Mouse (Mus musculus): Measurements from ENCODE around the gene Rbm4. TPM values are rescaled to one million over a fixed set of nuclear protein-coding genes. Genes with fewer than 3 reads are reported as not detected.

Gene Rbm4
- polyA plus RNA-seq, 1 experiment from 2014 or later = 22.2 TPM

DNA sequence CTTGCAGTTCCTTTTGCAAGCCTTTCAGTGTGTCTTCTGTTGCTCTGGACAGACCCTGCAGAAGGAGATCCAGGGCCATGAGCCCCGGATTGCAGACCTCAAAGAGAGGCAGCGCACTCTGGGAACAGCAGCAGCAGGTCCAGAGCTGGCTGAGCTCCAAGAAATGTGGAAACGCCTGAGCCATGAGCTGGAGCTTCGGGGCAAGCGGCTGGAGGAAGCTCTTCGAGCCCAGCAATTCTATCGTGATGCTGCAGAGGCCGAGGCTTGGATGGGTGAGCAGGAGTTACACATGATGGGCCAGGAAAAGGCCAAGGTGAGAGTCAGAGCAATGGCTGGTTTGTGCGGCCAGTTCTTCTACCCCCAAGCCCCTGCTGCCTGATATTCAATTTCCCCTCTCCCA, 48.6 kb downstream of the Rbm4 start:
- Histone ChIP-seq H3K4me3 (ENCODE audit: low read depth, low read length) (no peak overlapping the region), H3K36me3 (ENCODE audit: control insufficient read depth, insufficient read depth, low read length) (no peaks in the 10 kb centered on the region; the same call in 1 of the 2 replicates), H3K27ac (replicated peaks) (no peak overlapping the region), H3K9ac (ENCODE audit: low read length) (peak overlapping the region; percentile 13; the same call in 1 of the 2 replicates), H3K9me3 (ENCODE audit: control insufficient read depth, low read length) (no peaks in the 10 kb centered on the region), H3K4me1 (replicated peaks; ENCODE audit: control insufficient read depth, insufficient read depth) (no peaks in the 10 kb centered on the region), H3K4me2 (replicated peaks; ENCODE audit: low read depth) (no peak overlapping the region), H3K27me3 (ENCODE audit: control insufficient read depth, insufficient read depth, low read length) (no peaks in the 10 kb centered on the region)
- DNase-seq (ENCODE audit: low spot score) (no peak), ATAC-seq (ENCODE audit: low FRiP score, low TSS enrichment) (no peak)
- TF ChIP-seq CTCF (IDR thresholded peaks at IDR 0.05; ENCODE audit: low read depth) (no peak), EP300 (optimal IDR thresholded peaks at IDR 0.05) (no peak)
- 52% methylated on average over 9 of the region's 9 CpGs for WGBS

- DNase-seq (ENCODE audit: low spot score) = no peak
- no peak overlapping the region for H3K27ac ChIP-seq (replicated peaks)
- no peaks in the 10 kb centered on the region; the same call in 1 of the 2 replicates for H3K36me3 ChIP-seq (ENCODE audit: control insufficient read depth, insufficient read depth, low read length)
- no peak for ATAC-seq (ENCODE audit: low FRiP score, low TSS enrichment)
- no peak for TF ChIP-seq CTCF (IDR thresholded peaks at IDR 0.05; ENCODE audit: low read depth)
- no peak for TF ChIP-seq EP300 (optimal IDR thresholded peaks at IDR 0.05)
- H3K9me3 ChIP-seq (ENCODE audit: control insufficient read depth, low read length) = no peaks in the 10 kb centered on the region
- no peaks in the 10 kb centered on the region for H3K4me1 ChIP-seq (replicated peaks; ENCODE audit: control insufficient read depth, insufficient read depth)
- H3K4me2 ChIP-seq (replicated peaks; ENCODE audit: low read depth) = no peak overlapping the region
- H3K4me3 ChIP-seq (ENCODE audit: low read depth, low read length) = no peak overlapping the region
- H3K27me3 ChIP-seq (ENCODE audit: control insufficient read depth, insufficient read depth, low read length) = no peaks in the 10 kb centered on the region
- H3K9ac ChIP-seq (ENCODE audit: low read length) = no peak overlapping the region
- WGBS = 85% methylated on average over 14 of the region's 14 CpGs
Measured at GRCm38 (mm10) chr19:4744026-4744425, 49.7 kb downstream of the Rbm4 start.

DNA sequence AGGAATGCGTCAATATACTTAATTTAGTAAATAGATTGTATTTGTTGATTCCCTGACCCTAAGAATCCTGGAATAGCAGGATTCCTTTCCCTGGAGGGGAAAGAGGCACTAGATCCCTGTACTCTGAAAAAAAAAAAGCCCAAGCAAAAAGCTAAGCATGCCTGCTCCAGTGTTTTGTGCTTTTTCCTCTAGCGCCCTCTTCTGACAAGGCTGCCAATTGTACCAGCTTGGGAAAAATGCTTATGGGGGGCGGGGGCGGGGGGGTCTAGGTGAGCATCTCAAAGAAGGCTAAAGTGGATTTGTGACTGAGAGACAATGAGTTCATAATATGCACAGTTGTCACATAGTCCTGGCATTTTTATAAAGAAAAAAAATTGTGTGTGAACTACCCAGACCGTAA, 50.2 kb downstream of the Rbm4 start:
- H3K4me3 ChIP-seq (ENCODE audit: low read depth, low read length) = no peak overlapping the region
- no peaks in the 10 kb centered on the region; the same call in 1 of the 2 replicates for H3K36me3 ChIP-seq (ENCODE audit: control insufficient read depth, insufficient read depth, low read length)
- no peak overlapping the region for H3K4me2 ChIP-seq (replicated peaks; ENCODE audit: low read depth)
- 43% methylated on average over 5 of the region's 5 CpGs for WGBS
- ATAC-seq (ENCODE audit: low FRiP score, low TSS enrichment) (no peak), DNase-seq (ENCODE audit: low spot score) (peak; percentile 46)
- no peaks in the 10 kb centered on the region for H3K4me1 ChIP-seq (replicated peaks; ENCODE audit: control insufficient read depth, insufficient read depth)
- no peak overlapping the region for H3K9ac ChIP-seq (ENCODE audit: low read length)
- no peaks in the 10 kb centered on the region for H3K9me3 ChIP-seq (ENCODE audit: control insufficient read depth, low read length)
- H3K27me3 ChIP-seq (ENCODE audit: control insufficient read depth, insufficient read depth, low read length) = no peaks in the 10 kb centered on the region
- no peak overlapping the region for H3K27ac ChIP-seq (replicated peaks)
- TF ChIP-seq EP300 (optimal IDR thresholded peaks at IDR 0.05) (no peak), CTCF (IDR thresholded peaks at IDR 0.05; ENCODE audit: low read depth) (peak; percentile 79)

- TF ChIP-seq CTCF (IDR thresholded peaks at IDR 0.05; ENCODE audit: low read depth) = no peak
- TF ChIP-seq EP300 (optimal IDR thresholded peaks at IDR 0.05) = no peak
- DNase-seq (ENCODE audit: low spot score) (no peak), ATAC-seq (ENCODE audit: low FRiP score, low TSS enrichment) (no peak)
- Histone ChIP-seq H3K36me3 (ENCODE audit: control insufficient read depth, insufficient read depth, low read length) (no peaks in the 10 kb centered on the region; the same call in 1 of the 2 replicates), H3K9me3 (ENCODE audit: control insufficient read depth, low read length) (no peaks in the 10 kb centered on the region), H3K4me3 (ENCODE audit: low read depth, low read length) (no peak overlapping the region), H3K27me3 (ENCODE audit: control insufficient read depth, insufficient read depth, low read length) (no peaks in the 10 kb centered on the region), H3K27ac (replicated peaks) (no peak overlapping the region), H3K4me1 (replicated peaks; ENCODE audit: control insufficient read depth, insufficient read depth) (no peaks in the 10 kb centered on the region), H3K4me2 (replicated peaks; ENCODE audit: low read depth) (no peak overlapping the region), H3K9ac (ENCODE audit: low read length) (no peak overlapping the region)
- 87% methylated on average over 6 of the region's 6 CpGs for WGBS
Measured at GRCm38 (mm10) chr19:4742229-4742628, 51.5 kb downstream of the Rbm4 start.

GRCm38 (mm10) chr19:4741482-4741881, 52.2 kb downstream of the Rbm4 start:
- WGBS = 61% methylated on average over 10 of the region's 10 CpGs
- H3K36me3 ChIP-seq (ENCODE audit: control insufficient read depth, insufficient read depth, low read length) = no peaks in the 10 kb centered on the region; the same call in 1 of the 2 replicates
- no peaks in the 10 kb centered on the region for H3K4me1 ChIP-seq (replicated peaks; ENCODE audit: control insufficient read depth, insufficient read depth)
- TF ChIP-seq EP300 (optimal IDR thresholded peaks at IDR 0.05) = no peak
- TF ChIP-seq CTCF (IDR thresholded peaks at IDR 0.05; ENCODE audit: low read depth) = no peak
- ATAC-seq (ENCODE audit: low FRiP score, low TSS enrichment) (peak; percentile 51; the same call in 1 of the 2 replicates), DNase-seq (ENCODE audit: low spot score) (no peak)
- H3K9me3 ChIP-seq (ENCODE audit: control insufficient read depth, low read length) = no peaks in the 10 kb centered on the region
- no peak overlapping the region for H3K9ac ChIP-seq (ENCODE audit: low read length)
- no peak overlapping the region for H3K4me2 ChIP-seq (replicated peaks; ENCODE audit: low read depth)
- no peak overlapping the region for H3K27ac ChIP-seq (replicated peaks)
- H3K27me3 ChIP-seq (ENCODE audit: control insufficient read depth, insufficient read depth, low read length) = no peaks in the 10 kb centered on the region
- no peak overlapping the region for H3K4me3 ChIP-seq (ENCODE audit: low read depth, low read length)

DNA sequence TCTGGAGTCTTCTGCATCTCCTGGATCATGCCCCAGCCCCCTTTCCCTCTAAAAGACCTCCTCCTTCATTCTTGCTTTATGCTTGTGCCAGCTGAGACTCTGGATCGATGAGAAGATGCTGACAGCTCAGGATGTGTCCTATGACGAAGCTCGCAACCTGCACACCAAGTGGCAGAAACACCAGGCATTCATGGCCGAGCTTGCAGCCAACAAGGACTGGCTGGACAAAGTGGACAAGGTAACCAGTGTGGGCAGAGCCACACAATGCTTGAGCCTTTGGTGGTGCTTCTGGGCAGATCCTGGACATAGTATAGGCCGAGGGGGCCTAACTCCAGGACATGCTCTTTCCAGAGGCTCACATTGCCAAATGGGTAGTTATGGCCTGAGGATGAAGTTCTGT, 53.9 kb downstream of the Rbm4 start:
- H3K4me3 ChIP-seq (ENCODE audit: low read depth, low read length) = no peak overlapping the region
- WGBS = 95% methylated on average over 5 of the region's 5 CpGs
- ATAC-seq (ENCODE audit: low FRiP score, low TSS enrichment) = no peak

More for the DNA sequence above, 53.9 kb downstream of the Rbm4 start:
- H3K27me3 ChIP-seq (ENCODE audit: control insufficient read depth, insufficient read depth, low read length) = no peaks in the 10 kb centered on the region
- TF ChIP-seq CTCF (IDR thresholded peaks at IDR 0.05; ENCODE audit: low read depth) = no peak
- H3K9ac ChIP-seq (ENCODE audit: low read length) = no peak overlapping the region
- no peak overlapping the region for H3K4me2 ChIP-seq (replicated peaks; ENCODE audit: low read depth)
- no peak for DNase-seq (ENCODE audit: low spot score)
- no peaks in the 10 kb centered on the region for H3K9me3 ChIP-seq (ENCODE audit: control insufficient read depth, low read length)
- no peak overlapping the region for H3K27ac ChIP-seq (replicated peaks)
- H3K4me1 ChIP-seq (replicated peaks; ENCODE audit: control insufficient read depth, insufficient read depth) = no peaks in the 10 kb centered on the region
- no peaks in the 10 kb centered on the region; the same call in 1 of the 2 replicates for H3K36me3 ChIP-seq (ENCODE audit: control insufficient read depth, insufficient read depth, low read length)

All from stomach, postnatal 0 days (tissue).